Mouse (Mus musculus): ENCODE data around the gene Akap12. TPM values are rescaled to one million over a fixed set of nuclear protein-coding genes. Genes with fewer than 3 reads are reported as not detected.

Akap12 gene
- polyA plus RNA-seq, 2 experiments from 2014 or later = 9.0 to 9.2 TPM

DNA sequence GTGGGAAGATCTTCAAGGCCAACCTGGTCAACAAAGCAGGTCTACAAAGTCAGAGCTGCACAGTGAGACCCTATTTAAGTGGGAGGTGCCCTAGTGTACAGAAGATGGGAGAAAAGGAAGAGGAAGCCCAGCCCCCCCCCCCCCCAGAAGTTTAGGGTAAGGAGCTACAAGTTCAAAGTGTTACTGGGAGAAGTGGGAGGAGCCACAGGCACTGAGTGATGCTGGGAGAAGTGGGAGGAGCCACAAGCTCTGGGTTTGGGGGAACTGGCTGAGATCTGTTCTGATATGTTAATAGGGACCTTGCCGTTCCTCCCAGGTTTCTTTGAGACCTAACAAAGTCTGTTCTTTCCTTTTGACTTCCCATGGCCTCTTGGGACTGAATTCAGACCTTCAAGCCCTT is 18.6 kb downstream of the Akap12 start:
- ATAC-seq = no peak

DNA sequence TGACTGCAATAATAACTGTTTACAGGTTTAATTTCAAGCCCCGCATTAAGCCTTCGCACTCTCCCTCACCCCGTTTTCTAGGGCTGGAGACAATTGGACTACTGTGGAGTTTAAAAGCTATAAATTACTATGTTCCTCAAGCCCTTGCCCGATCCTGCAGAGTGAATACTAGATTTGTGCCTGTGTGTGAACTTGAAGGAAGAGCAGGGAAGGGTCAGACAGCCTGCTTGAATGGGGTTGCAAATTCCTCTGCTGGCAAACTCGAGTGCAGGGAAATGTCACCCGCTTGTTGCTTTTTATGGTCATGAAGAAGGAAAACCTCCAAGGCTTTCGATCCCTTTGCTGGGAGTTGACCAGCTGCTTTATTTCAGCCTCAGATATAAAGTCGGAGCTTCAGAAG is 19.6 kb downstream of the Akap12 start:
- ATAC-seq = no peak

DNA sequence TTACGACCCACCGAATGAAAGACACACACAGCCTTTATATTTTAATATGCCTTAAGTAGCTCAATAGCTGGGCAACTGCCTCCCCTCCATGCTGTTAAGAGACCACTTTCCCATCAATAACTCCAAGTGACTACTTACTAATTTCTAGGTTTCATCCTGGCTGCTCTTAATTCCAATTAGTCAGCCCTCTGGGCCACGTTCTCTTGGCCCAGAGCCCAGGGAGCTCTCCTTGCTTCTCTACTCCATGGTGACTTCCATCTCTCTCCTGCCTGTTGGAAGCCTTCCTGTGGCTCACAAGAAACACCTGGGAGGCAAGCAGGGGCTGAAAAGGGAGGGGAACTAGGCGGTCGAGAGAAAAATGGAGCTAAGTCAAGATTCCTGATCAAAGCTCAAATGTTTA is 23.0 kb downstream of the Akap12 start:
- no peak for ATAC-seq

DNA sequence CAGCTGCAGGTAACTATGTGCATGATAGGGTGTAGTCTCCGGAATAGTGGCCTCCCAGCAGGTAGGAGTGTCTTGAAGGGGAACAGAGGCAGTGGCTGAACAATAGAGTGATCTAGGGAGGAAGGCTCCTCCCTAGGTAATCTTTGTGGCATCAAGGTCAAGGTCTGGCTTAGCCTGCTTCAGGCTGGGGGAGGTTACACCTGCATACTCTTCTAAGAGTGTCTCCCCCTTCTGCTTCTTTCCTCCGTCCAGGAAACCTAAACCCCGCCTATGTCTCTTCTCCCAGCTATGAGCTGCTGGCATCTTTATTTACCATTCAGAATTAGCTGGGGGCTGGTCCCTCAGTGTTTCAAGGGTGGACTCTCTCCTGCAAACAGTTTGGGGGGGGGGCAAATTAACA is 23.5 kb downstream of the Akap12 start:
- no peak for ATAC-seq

DNA sequence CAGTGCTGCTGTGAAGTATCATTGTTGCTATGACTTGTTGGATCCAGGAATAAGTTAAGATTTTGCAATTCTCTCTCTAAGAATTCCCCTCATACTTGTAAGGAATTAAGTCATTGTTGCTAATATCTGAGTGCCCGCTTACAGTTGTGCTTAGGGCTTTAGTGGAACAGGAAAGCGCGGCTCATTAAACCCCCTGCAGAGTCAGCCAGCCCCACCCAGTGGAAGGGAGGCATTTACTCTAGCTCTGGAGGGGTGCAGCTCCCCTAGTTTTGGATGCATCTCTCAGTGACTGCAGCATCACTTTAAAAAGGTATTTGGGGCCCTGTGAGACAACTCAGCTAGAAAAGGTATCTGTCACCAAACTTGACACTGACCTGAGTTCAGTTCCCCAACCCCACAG is 24.0 kb downstream of the Akap12 start:
- ATAC-seq = no peak

DNA sequence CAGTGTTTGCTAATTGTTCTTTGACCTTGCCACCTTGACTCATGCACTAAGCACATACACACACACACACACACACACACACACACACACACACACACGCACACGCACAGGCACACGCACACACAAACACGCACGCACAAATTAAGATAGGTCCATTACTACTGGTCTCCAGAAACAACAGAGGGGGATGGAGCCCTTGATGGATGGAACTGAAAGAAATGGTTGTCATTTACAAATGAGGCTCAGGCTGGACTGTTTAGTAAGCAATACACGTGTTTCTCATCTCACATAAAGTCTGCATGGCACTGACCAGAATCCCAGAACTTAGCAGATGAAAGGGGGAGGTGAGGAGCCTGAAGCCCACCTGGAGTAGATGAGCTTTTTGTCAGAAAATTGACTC is 24.4 kb downstream of the Akap12 start:
- ATAC-seq = no peak

DNA sequence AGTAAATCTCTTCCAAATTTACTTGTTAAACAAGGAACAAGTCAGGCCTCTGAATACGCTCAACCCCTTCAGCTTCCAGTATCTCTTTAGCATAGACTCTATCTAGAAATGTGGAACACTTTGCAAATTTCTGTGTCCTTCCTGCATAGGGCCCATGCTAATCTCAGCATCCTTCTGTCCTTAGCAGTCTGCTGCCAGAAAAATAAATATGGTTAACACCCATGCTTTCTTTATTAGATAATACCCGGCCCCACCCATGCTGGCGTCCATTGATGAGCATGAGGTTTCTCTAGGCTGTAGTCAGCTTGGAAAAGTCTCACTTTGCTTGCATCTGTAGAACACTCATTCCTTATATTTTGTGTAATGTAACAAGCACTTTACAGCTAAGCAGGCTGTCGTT is 27.2 kb downstream of the Akap12 start:
- ATAC-seq = no peak

DNA sequence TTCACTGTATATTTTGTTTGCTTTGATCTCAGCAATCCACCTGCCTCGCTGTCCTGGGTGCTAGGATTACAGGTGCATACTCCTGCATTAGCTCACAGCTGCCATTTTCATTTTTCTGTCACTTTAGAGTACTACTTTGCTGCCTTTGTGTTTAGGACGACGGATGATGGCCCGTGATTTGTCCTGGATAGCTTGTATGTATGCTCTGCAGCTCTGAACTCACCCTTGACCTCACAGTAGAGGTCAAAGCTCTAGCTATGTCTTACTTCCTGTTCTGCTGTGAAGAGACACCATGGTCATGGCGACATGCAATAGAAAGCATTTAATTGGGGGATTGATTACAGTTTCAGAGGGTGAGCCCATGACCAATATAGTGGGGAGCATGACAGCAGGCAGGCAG is 37.4 kb downstream of the Akap12 start:
- ATAC-seq = no peak

DNA sequence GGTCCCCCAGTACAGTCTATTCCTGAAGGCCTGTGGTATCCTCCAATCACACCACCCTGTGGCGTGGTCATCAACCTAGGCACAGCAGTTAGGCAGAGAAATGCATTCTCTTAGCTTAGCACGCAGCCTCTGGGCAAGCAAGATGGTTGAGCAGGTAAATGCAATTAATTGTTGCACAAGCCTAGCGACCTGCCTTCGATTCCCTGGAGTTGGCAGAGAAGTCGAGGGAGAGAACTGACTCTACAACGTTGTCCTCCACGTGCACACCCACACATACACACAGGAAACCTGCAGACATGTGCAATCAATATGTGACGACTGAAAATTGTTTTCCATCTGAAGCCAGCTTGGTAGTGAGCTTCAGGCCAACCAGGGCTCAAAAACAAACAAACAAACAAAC is 57.7 kb downstream of the Akap12 start:
- no peak for ATAC-seq

DNA sequence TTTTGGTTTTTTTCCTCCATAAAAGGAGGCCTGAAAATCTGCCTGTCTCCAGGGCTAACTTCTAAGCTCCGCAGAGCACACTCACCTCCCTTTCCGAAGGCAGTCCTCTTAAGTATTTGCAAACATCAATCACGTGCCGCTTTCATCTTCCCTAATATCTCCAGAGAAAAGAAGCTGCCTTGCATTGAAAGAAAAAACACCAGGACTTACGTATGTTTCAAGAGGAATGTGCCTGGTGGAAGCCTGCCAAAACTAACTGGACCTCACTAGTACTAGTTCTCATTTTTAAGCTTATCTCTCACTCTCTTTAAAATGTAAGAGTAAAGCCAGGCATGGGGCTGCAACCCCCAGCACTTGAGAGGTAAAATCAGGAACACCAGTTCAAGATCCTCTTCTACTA is 59.4 kb downstream of the Akap12 start:
- ATAC-seq = no peak

DNA sequence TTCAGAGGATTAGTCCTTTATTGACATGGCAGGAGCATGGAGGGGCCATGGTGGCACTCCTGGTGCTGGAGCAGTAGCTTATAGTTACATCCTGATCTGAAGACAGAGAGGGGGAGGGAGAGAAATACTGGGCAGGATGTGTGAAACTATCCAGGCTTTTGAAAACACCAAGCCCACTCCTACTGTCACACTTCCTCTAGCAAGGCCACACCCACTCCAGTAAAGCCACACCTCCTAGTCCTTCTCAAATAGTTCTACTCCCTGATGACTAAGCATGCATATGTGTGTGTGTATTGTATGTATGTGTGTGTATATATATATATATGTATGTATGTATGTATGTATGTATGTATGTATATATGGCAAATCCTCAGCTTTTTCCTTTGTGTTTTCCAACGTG is 61.5 kb downstream of the Akap12 start:
- no peak for ATAC-seq

DNA sequence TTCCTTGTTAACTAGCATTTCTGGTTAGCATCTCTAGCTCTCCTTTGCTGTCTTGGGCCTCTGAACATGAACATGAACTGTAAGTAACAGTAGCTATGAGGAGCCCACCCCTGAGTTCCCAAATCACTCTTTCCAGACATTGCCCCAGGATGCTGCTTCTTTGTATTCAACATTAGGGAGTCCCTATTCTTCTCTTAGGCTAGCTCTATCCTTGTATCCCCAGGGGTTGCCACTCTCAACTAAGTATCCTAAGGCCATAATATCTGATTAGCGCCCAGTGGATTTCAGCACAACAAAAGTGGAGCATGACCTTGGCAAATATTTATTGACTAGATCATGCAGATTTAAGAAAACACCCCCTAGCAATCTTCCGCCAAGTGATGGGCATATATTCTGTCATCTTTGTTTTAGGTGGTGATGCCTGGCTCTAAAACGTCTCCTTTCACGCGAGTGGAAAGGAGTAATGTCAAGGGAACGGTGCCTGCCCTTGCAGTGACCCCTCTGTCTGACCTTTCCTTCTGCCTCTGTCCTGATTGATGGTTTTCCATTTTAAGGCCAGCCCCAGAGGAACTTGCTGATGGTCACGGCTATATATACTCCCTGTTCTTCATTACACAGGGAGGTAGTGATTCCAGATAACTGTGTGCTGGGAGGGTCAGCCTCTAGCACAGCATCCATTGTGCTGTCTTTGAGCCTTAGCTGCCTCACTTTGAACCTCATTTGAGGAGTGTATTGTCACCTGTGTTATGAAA is 66.2 kb downstream of the Akap12 start:
- no peak for ATAC-seq

DNA sequence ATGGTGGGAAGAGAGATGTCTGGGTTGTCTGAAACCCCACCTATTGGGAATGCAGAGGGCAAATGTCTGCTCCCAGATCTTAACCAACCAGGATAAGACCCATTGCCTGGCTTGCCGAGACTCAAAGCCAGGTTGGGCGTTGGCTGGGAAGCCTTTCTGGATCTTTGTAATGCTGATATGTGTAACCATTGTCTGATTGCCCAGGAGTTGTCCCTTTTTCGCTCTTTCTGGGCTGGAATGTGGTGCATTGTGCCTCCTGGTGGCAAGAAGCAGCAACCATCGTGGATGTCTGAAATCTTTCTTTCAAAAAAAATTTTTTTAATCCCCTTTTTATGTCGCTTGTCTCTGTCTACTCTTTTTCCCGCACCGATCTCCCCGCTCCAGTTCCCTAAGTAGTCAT is 67.1 kb downstream of the Akap12 start:
- peak; percentile 29 for ATAC-seq

DNA sequence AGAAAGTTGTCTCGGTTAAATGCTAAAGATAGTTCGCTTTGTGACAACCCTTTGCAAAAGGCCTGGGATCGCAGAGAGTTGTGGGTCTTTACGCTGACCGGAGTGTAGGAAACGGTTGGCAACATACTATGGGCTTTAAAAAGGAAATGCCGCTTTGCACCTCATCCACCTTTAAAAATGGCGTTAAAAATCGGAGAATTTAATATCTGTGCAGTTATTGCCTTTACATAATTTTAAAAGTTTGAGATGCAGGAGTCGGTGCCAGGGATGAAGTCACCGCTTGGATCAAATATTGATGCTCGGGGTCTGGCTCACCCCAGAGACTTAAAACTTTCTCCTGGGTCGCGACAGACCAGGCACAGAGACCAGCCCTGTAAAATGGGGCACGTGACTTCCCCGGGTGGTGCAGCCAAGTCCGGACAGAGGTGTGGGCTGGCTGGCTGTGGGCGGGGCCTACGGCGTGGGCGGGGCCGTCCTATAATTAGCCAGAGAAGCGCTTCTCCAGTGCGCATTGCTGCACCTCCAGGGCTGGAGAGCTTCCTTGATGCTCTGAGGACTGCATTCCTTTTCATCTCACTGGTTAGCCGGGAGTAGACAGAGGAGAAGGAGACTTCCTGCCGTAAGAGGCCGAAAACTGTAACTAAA is 68.0 kb downstream of the Akap12 start:
- ATAC-seq = peak; percentile 79

DNA sequence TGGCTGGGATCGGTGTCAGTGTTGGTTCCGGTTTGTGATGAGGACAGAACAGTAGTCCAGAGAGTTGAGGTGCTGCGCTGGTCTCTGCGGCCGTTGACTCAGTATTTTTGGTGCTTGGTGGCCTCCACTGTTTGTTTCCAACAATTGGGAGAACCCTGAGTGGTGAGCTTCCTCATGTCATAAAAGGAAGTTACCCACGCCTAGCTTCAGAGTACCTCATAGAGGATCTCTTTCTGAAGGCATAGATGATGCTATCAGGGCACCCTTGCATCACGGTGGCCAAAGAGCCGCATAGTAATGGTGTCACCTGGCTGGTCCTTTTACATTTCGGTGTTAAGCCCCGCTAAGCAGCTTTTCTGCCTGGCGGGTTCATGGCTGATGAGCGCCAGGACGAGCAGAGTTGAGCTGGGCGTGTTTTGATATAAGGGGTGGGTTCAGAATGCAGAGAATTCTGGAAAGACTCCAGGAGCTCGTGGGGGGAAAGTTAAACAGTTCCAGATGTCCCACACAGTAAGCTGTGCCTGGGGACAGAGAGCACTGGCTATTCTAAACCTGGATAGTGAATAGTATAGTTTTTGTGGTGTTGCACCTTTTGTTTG is 72.8 kb downstream of the Akap12 start:
- no peak for ATAC-seq

DNA sequence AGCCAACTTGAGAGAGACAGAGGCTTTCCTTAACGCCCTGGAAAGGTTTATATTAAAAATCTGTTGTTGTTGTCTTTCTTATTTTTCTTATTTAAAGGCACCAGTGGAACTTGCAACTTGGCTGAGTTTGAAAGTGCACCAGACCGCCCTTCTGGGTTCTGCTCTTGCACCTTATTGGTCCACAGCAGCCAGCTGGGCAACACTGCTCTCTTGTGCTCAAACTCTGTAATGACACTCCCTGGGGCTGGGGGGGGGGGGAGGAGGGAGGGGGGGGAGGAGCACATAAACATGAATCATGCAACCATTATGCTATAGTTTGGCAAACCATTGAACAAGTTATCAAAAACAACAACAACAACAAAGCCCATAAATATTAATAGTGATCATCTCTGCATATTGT is 75.2 kb downstream of the Akap12 start:
- ATAC-seq = peak; percentile 85

DNA sequence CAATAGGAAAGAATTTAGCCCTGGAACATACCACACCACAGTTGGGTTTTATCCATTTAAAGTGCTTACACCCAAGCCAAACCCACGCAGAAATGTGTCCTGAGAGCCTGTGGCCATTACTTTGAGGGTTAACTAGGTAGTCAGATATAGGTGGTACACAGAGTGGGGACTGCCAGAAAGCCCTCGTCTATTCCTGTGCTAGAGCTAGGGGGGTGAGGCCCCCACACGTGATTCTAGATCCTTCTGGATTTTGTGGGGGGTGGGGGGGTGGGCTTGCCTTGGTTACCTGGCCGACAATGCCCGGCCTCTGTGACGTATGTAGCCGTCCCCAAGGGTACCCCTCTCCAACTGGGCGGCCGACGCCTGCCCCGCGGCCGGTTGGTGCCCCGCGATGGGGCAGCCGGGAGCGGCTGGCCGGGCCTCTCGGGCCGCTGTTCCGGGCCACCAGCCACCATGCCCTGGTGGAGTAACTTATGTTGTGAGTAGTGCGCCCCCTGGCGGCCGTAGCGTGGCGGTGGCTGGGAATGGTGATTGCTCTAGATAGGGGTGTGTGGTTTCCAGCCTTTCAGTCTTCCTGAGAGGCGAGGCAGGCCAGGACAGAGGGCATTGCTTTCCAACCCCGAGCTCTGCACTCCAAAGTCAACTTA is 80.4 kb downstream of the Akap12 start:
- peak; percentile 90 for ATAC-seq

DNA sequence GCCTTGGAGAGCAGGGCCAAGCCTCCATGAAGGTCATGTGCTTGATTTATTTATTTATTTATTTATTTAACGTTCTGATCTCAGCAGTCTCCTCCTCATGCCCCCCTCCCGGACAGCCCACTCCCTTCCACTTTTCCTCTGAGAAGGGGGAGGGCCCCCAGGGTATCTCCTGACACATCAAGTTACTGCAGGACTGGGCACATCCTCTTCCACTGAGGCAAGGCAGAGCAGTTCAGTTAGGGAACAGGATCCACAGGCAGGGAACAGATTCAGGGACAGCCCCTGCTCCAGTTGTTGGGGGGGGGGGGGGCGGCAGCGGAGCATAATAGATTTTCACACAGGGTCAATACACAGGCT is 80.9 kb downstream of the Akap12 start:
- ATAC-seq = peak; percentile 7

DNA sequence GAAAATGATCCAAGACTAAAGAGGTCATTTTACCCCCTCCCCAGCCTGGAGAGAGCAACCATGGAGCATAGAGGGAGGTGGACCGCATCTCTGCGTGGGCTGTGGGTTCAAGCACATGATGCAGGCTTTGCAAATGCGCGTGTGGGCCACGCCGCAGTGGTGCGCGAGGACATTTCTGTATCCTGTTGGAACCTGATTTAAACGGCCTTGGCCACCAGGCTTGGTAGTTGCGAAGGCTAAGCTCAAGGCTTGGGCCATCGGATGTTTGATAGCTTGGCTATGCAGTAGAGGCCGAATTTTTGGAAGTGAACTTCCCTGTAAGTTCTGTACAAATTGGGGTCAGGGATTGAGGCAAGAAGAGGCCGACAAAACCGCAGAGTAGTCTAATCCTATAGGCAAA is 81.4 kb downstream of the Akap12 start:
- ATAC-seq = no peak

DNA sequence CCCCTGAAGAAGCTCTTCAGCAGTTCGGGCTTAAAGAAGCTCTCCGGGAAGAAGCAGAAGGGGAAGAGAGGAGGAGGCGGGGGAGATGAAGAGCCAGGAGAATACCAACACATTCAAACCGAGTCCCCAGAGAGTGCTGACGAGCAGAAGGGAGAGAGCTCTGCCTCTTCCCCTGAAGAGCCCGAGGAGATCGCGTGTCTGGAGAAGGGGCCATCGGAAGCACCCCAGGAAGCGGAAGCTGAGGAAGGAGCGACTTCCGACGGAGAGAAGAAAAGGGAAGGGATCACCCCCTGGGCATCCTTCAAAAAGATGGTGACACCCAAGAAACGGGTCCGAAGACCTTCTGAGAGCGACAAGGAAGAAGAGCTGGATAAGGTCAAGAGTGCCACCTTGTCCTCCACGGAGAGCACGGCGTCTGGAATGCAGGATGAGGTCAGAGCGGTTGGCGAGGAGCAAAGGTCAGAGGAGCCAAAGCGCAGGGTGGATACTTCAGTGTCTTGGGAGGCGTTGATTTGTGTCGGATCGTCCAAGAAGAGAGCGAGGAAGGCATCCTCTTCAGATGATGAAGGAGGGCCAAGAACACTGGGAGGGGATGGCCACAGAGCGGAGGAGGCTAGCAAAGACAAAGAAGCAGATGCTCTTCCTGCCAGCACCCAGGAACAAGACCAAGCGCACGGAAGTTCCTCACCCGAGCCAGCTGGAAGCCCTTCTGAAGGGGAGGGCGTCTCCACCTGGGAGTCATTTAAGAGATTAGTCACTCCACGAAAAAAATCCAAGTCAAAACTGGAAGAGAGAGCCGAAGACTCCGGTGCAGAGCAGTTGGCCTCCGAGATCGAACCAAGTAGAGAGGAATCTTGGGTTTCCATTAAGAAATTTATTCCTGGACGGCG is 88.4 kb downstream of the Akap12 start:
- ATAC-seq = no peak

DNA sequence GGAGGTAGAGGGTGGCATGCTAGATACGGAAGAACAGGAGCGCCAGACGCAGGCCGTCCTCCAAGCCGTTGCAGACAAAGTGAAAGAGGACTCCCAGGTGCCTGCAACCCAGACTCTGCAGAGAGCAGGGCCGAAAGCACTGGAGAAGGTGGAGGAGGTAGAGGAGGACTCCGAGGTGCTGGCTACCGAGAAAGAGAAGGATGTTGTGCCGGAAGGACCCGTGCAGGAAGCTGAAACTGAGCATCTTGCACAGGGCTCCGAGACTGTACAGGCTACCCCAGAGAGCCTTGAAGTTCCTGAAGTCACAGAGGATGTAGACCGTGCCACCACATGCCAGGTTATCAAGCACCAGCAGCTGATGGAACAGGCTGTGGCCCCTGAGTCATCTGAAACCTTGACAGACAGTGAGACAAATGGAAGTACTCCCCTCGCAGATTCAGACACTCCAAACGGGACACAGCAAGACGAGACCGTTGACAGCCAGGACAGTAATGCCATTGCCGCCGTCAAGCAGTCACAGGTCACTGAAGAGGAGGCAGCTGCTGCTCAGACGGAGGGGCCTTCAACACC is 89.8 kb downstream of the Akap12 start:
- peak; percentile 79 for ATAC-seq

DNA sequence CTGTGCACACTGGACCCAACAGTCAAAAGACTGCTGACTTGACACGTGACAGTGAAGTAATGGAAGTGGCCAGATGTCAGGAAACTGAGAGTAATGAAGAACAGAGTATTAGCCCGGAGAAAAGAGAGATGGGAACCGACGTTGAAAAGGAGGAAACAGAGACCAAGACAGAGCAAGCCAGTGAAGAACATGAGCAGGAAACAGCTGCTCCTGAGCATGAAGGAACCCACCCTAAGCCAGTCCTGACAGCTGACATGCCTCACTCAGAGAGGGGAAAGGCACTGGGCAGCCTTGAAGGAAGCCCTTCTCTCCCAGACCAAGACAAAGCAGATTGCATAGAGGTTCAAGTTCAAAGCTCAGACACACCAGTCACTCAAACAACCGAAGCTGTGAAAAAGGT is 90.5 kb downstream of the Akap12 start:
- ATAC-seq = no peak
